Mouse (Mus musculus): Measurements from ENCODE around the gene Ptms.

DNA sequence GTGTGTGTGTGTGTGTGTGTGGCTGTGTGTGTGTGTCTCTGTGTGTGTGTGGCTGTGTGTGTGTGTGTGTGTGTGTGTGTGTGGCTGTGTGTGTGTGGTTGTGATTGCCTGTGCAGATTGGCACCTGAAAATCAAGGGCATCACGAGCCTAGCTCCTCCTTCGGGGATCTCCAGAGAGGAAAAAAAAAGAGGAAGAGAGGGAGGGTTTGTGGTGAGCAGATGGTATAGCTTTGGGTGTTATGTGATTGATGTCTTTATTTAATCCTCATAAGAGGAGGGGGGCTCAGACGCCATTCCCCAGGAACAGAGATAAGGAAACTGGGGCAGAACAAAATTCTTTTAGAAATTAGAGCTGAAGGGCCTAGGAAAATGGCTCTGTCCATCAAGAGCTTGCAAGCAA, 21.5 kb downstream of the Ptms start:
- TF ChIP-seq CTCF (conservative IDR thresholded peaks at IDR 0.05; ENCODE audit: low read length) (no peak), NANOG (IDR thresholded peaks at IDR 0.05; ENCODE audit: borderline replicate concordance, low read length) (no peak)

Data from E14TG2a.4 (cell line).